Mouse (Mus musculus): ENCODE data around the gene Coro2b.

Gene Coro2b

GRCm38 (mm10) chr9:62537941-62538340 is 1.1 kb upstream of the Coro2b start:
- DNase-seq: peak; percentile 58

DNA sequence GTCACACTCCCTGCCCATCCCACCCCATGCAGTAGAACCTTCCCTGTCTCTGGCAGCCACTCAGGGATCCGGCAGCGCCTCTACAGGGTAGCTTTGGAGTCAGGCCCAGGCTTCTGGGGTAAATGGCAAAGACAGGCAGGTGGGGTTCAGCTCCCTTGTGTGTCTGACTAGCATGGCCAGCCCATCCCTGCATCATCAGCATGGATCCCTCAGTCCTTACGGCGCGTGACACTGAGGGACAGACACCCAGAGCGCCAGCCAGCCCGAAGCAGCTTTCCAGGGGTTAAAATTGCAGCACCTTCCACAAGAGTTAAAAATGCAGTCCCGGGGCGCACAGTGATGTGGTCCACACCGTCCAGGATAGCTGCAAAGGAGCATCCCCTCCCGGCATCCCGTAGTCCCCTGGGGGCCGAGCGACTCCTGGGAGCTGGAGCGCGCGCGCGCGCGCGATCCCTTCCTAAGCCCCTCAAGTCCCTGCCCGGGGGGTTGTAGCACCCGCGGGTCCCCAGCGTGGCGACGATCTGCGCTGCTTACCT is 657 bp downstream of the Coro2b start:
- DNase-seq: no peak

DNA sequence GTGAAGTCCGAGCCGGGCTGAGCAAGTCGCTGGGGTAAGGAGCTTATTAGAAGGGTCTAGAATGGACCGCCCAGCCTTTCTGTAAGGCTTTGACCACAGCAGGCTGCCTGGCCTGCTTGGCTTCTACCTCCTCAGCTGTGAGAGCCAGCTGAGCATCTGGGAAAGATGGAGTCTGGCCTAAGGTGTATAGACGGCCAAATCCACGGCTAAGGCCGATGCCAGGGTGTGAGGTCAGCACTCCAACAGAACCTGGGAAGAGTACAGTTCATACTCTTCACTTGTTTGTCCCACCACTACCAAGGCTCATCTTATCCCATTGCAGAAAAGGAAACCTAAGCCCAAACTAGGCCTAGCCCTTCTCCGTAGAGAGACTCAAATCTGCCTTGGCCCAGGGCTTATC is 1.3 kb downstream of the Coro2b start:
- no peak for DNase-seq

GRCm38 (mm10) chr9:62534691-62535090 is 2.2 kb downstream of the Coro2b start:
- no peak for DNase-seq

DNA sequence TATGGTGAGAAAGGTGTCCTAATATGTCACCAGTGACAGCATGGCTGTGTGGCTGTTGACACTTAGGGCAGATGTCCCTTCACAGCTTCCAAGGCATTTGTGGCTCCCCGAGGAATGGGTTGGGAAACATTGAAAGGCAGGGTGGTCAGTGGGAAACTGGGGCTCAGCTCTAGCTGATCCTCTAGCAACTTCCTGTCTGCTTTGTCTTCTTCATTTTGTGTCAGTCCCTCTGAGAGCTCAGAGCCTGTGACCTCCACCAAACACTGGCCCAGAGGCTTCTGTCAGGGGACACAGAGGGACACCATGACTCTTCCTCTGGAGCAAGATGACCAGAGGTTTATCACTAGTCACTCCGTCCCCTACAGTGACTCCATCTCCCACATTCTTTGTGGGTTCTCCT is 2.7 kb downstream of the Coro2b start:
- no peak for DNase-seq

DNA sequence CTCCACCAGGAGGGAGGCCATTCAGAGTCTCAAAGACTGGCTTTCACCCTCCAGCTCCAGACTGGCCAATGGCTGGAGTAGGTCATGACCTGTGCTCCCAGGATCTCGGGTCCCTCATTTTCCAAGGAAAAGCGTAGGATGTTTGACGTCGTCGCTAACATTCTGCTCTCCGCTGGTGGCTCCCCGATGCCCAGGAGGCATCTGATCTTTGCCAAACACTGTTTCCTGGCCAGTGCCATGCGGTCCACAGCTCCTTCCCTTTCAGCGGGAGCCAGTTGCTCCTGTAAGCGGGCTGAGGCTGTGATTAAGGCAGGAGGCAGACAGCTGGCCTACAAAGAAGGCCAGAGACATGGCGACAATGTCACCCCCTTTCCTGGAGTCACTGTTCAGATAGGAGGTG is 4.0 kb downstream of the Coro2b start:
- DNase-seq: no peak

DNA sequence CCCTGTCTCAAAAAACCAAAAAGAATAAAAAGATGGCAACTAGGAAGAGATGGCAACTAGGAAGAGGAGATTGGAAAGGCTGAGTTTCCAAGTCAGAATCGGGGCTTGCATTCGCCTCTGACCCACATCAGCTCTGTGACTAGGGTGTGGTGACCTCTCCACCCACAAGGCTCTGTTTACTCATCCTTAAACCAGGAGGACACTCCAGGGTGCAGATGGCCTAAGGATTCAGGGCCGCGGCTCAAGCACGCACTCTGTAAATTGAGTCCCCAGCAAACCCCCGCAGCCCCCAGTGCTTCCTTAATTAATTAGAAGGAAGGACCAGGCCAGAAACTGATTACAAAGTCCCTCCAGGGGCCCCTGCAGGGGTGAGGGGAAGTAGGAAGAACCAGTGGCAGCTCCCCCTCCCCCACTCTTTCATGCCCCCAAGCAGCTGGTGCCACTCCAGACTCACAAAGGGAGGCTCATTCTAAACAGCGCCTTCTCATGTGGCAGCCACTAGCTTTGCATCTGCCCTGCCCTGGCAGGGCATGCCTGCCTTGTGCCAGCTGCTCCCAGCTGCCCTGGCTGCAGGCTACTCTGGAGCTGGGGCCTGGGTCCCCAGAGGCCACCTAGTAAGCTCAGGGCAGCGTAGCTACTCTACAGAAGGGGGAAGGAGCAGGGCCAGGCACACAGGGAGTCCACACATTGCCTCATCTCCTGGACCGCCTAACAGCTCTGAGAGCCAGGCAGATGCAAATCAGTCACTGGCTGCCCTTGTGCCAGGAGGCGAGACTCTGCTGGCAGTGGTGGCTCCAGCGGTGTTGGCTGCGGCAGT is 5.2 kb downstream of the Coro2b start:
- DNase-seq: peak; percentile 78

- DNase-seq: no peak
Observed at GRCm38 (mm10) chr9:62528527-62528926, 8.3 kb downstream of the Coro2b start.

GRCm38 (mm10) chr9:62526858-62527257 is 10.0 kb downstream of the Coro2b start:
- no peak for DNase-seq

- no peak for DNase-seq
Observed at GRCm38 (mm10) chr9:62526451-62526850, 10.4 kb downstream of the Coro2b start.

GRCm38 (mm10) chr9:62524761-62525308 is 12.0 kb downstream of the Coro2b start:
- DNase-seq: no peak

DNA sequence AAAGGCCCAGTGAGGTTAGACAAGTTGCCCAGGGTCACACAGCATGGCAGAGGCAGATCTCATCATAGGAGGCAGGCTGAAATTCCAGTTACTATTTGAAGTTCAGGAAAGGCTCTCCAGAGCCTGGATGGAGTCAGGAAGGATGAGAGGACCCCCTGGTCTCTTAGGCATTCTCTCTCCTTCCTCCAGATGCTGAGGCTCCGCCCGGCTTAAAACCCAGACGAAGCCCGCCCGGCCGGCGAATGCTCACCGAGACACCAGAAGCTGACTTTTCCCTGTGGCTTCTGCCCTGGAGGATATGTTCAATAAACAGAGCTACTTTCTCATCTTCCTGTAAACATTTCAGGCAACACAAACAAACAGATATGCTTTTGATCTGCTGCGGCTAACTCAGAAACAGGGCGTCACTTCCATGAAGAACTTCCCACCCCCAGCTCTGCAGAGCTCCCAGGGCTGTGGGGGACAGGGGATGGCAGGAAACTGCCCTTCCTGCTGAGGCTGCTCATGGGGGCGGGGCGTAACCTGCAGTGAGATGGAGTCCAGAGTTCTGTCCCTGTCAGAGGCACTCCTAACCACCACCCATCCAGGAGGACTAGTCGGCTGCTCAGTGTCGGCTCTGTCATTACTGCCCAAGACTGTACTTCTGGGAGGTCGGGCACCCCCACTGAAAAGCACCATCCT is 13.9 kb downstream of the Coro2b start:
- DNase-seq: no peak

GRCm38 (mm10) chr9:62522211-62522610 is 14.6 kb downstream of the Coro2b start:
- no peak for DNase-seq

DNA sequence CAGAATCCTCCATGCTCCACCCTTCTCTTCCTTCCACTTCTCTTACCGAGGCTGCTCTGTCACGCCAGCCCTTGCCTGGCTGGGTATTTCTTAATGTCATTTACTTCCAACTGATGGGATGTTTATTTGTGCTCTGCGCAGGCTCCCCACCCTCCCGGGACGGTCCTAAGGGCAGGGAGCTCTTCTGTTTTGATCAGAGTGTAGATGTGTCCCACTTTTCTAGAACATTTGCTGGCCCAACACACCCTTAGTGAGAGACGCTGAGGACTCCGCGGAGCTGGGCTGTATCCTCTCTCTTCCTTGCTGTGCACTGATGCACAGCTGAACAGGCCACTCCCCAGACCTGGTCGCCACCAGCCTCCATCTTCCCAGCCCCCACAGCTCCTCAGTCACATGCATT is 15.3 kb downstream of the Coro2b start:
- no peak for DNase-seq

DNA sequence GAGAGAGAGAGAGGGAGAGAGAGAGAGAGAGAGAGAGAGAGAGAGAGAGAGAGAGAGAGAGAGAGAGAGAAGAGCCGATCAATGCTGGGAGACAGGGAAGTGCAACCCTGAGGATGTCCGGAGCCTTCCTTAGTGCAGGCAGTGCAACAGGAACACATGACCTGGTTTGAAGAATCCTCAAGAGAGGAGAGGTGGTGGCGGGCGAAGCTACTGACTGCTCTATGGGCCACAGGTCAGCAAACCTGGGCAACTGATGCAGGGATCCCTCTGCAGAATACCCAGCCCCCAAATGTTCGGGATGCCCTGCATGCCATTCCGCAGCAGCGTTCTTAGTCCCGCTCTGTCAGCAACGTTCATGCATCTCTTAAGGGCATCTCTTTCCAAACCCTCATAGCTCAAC is 15.9 kb downstream of the Coro2b start:
- DNase-seq: no peak

- DNase-seq: no peak
Observed at GRCm38 (mm10) chr9:62519787-62520503, 16.9 kb downstream of the Coro2b start.

DNA sequence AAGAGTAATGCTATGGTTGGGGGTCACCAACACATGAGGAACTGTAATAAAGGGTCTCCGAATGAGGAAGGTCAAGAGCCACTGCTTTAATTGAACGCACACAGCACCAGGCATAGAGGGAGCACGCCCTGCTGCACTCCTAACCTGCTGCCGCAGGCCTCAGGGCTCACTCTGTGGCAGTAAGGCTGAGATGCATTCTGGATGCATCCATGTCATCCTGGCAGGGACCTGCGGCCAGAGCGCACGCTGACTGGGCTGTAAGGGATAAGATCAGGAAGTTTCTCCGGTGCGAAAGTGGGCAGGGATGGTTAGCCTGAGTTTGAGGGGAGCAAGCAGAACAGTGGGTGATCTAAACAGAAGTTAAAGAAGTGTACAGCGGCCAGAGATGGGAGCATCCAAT is 17.5 kb downstream of the Coro2b start:
- DNase-seq: no peak

GRCm38 (mm10) chr9:62518572-62518971 is 18.3 kb downstream of the Coro2b start:
- DNase-seq: no peak

DNA sequence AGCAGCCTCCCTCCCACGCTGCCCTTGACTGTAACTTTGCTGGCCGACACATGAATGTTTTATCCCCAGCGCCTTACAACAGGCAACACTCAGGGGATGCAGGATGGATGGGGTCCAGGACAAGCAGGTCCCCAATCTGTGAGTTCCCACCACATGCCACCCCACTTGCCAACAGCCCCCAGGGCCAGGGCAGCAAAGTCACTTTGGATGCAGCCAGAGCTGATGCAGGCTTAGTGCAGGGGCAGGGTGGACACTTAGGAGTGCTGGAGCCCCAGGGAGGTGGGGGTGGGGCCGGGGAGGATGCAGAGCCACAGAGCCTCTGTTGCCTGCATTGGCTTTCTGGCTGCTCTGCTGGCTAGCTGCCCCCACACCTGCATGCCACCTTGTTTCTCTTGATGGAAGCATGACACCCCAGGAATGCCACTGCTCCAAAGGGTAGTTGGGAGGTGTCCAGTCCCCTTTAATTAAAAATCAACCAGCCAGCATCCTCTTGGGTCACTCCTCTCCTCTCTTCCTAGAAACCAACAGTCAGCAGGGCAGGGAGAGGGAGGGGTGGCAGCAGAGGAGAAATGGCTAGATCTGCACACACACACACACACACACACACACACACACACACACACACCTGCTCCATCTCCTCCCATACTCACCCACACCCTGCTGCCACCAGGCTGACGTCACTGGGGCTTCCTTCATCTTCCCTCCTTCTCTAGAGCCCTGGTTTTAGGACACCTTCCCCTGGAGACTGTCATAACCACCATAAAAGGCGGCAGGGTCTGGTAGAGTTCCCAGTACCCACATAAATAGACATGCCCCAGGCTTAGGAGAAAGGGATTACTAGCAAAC is 19.5 kb downstream of the Coro2b start:
- DNase-seq: no peak

GRCm38 (mm10) chr9:62515138-62515537 is 21.7 kb downstream of the Coro2b start:
- no peak for DNase-seq

DNA sequence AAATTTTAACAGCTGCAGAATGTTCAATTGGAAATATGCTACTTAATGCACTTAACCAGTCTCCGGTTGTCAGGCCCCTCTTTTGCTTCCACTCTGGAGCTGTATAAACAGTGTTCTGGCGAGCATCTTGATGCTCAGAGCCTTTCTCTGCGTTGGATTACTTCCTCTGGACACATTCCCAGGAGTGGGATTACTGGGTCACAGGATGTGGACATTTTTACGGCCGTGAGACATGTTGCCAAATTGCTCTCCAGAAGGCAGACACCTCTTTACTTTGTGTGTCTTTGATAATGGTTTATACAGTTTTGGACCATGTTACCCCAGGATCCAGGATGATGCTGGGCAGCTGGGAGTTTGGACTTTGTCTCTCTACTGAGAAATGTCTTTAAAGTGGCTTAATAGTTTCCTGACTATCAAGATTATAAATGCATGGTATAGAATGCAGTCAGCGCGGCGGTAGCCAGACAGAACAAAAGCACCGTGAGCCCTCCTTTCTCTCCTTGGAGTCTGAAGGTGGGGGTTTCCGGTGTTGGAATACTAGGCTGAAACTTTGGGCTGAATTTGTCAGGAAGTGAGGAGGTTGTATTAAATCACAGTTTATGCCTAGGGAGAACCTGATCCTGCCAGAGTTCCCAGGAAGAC is 23.2 kb downstream of the Coro2b start:
- no peak for DNase-seq

DNA sequence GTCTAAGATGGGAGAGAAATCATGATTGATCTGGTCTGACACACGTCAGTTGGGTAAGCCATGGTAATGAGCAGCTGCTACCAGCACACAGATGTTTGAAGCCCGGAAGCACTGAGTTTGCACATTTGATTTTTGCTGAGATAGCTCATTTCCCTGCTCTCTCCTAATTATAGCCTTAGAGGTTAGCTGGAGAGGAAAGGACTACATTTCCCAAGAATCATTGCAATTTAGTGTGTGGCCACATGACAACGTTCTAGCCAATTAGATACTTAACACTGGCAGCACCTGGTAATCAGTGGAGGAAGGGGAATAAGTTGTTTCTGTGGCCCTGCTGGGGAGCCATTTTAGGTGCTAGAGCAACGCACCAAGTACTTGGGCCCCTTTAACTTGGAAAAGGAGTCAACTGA is 26.3 kb downstream of the Coro2b start:
- DNase-seq: peak; percentile 65

Data from thymus, postnatal 25 days (tissue).